Mouse (Mus musculus): Measurements from ENCODE around the gene Gnl1.
"Not testable (repeated sequence)": the region's sequence is repeated elsewhere in the genome, so short reads cannot be mapped to it uniquely, and the experiment has no call there.

Gene Gnl1

DNA sequence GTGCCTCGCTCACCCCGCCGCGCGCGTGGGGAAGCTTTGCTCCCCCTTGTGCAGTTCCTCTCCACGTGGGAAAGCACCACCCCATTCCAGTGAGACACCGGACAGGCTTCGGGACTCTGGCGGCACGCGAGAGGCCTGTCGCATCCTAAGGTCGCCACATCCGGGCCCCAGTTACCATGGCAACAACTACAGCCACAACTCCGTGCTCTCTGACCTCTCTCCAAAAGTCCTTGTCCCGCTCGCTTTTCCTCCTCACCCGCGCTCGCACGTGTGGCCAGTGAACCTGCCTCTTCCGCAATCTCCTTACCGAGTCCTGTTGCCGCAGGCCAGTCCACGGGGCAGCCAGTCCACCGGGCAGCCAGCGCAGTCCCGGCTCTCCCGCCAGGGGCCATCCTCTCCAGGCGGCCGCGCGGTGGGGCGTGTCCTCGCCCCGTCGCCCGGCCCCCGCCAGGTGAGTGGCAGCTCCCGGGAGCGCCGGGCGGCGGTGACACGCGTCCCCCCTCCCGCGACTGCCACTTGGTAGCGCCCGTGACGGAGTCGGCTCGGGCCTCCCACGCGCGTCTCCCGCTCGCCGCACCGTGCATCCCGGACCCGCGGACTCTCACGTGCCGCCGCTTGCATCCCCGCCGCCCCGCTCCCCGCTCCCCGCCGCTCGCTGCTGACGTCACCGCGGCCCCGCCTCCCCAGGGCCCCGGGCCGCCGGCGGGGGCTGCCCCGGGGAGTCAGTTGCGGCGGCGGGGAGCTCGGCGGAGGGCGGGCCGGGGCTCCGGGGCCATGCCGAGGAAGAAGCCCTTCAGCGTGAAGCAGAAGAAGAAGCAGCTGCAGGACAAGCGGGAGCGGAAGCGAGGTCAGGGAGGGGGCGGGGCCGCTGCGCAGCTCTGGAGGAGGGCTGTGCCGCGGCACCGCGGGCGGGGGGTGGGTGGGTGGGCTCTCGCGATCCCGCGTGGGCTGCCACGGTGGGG lies at the start of gene Gnl1, which contains the start of gene Prr3:
TSS of gene Gnl1 (plus strand) at position 451 of the 962 bp plus-strand sequence.
TSS of gene Prr3 (minus strand) at position 836 of the 962 bp plus-strand sequence.
- in situ Hi-C loops (cut with MseI, MboI) = no loop called here

GRCm38 (mm10) chr17:35930627-35931026 lies 49.0 kb upstream of the Gnl1 start:
- in situ Hi-C loops (cut with MseI, MboI) = no loop called here

- in situ Hi-C loops (cut with MseI, MboI) = no loop called here
Measured at GRCm38 (mm10) chr17:35932608-35933007, 47.0 kb upstream of the Gnl1 start.

GRCm38 (mm10) chr17:35935763-35936162 lies 43.9 kb upstream of the Gnl1 start:
- in situ Hi-C loops (cut with MseI, MboI) = loop anchor here (5.0 kb wide), 1 partner anchor 57 kb away; no protein-coding TSS in a partner anchor

DNA sequence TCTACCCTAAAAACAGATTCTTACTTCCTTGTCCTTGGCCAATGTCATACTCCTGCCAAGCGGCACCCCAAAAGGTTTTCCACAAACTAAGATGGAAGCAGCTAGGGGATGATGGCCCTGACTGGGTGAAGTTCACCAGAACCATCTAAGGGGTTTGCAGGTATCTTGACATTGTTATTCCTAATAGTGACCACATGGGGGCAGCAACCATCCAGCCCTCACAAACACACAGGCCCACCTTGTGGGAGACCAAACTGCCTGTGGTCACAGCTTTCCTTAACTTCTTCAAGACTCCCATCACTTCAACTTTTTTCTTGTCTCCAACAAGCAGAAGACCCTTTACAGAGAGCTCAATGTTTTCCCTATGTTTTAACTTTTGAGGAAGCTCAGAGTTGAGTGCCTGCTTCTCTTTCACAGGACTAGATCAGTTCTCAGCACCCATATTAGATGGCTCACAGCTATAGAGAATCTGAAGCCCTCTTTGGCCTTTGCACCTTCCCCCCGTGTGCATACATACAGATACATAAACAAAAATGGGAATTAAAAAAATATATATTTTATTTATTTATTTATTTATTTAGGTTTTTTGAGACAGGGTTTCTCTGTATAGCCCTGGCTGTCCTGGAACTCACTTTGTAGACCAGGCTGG lies 41.8 kb upstream of the Gnl1 start:
- in situ Hi-C loops (cut with MseI, MboI) = loop anchor here (5.0 kb wide), 1 partner anchor 54 kb away; no protein-coding TSS in a partner anchor

DNA sequence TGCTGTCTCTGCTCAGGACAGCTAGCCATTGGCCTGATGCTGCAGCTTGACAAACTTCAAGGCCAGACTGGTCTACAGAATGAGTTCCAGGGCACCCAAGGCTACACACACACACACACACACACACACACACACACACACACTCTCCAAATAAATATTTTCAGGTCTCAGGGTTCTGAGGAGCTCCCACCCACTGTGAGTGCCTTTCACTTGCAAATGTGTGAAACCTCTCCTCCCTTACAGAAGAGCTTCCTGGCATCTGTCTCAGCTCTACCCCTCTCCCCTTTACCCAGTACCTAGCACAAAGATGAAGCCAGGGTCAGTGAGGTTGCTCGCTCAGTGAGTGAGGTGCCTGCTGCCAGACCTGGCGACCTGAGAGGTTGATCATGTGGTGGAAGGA lies 40.5 kb upstream of the Gnl1 start:
- in situ Hi-C loops (cut with MseI, MboI) = loop anchor here (5.0 kb wide), 1 partner anchor 53 kb away; no protein-coding TSS in a partner anchor

DNA sequence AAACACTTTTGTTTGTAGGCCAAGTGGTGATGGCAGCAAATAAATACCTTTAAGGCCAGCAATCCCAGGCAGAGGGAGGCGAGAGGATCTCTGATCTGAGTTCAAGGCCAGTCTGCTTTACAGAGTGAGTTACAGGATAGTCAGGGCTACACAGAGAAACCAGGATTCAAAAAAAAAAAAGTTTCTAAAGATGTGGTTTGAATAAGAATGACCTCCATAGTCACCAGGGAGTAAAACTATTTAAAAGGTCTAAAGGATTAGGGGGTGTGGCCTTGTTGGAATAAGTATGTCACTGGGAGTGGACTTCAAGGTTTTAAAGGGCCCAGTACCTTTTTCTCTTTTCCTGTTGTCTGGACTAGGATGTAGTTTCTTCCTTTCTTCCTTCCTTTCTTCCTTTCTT lies 39.7 kb upstream of the Gnl1 start:
- in situ Hi-C loops (cut with MseI, MboI) = loop anchor here (5.0 kb wide), 1 partner anchor 52 kb away; no protein-coding TSS in a partner anchor

DNA sequence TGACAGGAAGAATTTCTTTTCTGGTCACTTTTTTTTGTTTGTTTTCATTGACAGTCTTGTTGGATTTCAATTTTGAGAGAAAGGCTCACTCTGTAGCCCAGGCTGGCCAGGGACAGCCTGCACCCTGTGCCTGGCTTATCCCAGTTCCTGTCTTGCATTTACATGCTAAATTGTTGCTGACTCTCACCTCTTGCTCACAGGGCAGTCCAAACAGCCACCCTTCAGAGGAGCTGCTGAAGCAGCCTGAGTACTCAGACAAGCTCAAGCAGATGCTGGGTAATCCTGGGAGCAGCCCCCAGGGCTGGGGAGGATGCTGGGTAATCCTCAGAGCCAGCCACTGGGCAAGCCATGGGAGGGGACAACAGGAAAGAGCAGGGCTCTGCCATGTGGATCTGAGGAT lies 28.7 kb upstream of the Gnl1 start:
- in situ Hi-C loops (cut with MseI, MboI) = not testable (repeated sequence)

GRCm38 (mm10) chr17:35952559-35952958 lies 27.1 kb upstream of the Gnl1 start:
- in situ Hi-C loops (cut with MseI, MboI) = not testable (repeated sequence)

DNA sequence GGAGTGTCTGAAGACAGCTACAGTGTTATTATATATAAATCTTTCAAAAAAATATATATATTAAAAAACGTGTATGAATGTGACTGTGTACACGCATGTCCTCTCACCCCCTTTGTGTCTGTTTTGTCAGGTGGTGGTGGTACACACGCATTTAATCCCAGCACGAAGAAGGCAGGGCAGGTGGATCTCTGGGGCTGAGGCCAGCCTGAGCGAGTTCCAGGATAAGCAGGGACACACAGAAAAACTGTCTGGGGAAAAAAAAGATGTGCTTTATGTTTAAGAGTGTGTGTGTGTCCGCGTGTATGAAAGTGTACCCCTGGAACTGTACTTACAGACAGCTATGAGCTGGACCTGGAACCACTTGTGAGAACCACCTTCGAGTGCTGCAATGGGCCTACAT lies 25.0 kb upstream of the Gnl1 start:
- in situ Hi-C loops (cut with MseI, MboI) = no loop called here

DNA sequence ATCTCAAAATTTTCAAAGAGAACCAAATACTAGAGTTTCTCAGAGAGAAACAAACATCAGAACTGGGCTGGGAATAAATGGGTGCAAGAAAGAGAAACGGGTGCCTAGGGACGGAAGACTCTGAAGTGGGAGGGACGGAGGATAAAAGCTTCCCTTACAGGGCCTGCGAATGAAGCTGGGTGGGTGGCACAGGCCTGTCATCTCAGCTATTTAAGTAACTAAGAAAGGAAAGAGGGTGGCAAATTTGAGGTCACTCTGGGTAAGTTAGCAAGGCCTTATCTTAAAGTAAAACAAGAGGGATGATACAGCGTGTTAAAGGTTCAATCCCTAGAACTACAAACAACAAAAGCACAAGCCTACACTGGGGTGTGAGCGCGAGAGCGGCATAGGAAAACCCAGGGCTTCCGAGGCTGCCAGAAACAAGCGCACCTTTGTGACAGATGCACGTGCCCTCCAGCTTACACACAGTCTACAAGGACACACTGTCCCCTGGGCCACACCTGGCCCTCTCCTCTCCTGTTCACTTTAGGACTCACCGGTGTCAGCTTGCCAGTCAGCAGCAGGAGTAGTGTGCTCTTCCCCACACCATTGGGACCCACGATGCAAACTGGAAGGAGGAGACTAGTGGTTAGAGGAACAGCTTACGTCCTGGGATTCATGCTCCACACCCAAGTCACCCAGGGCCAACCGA lies 21.0 kb upstream of the Gnl1 start:
- in situ Hi-C loops (cut with MseI, MboI) = no loop called here

- in situ Hi-C loops (cut with MseI, MboI) = no loop called here
Measured at GRCm38 (mm10) chr17:35963279-35963678, 16.4 kb upstream of the Gnl1 start.

DNA sequence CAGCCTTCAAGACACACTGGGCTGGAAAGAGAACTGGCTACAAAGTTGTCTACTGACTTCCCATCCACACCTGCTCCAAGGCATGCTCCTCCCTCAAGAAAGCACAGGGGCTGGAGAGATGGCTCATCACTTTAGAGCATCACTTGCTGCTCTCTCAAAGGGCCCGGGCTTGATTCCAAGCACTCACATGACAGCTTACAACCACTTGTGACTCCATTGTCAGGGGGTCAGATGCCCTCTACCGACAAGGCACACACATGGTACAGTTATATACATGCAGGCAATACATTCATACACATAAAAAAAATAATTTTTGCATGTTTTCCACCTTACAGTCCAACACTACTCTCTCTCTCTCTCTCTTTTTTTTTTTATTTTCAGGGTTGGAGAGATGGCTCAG lies 12.0 kb upstream of the Gnl1 start:
- in situ Hi-C loops (cut with MseI, MboI) = no loop called here

GRCm38 (mm10) chr17:35969418-35970389 lies 9.9 kb upstream of the Gnl1 start, which contains the start of gene Abcf1:
Gene Abcf1 (minus strand): TSS chr17:35969761.
- in situ Hi-C loops (cut with MseI, MboI) = no loop called here

DNA sequence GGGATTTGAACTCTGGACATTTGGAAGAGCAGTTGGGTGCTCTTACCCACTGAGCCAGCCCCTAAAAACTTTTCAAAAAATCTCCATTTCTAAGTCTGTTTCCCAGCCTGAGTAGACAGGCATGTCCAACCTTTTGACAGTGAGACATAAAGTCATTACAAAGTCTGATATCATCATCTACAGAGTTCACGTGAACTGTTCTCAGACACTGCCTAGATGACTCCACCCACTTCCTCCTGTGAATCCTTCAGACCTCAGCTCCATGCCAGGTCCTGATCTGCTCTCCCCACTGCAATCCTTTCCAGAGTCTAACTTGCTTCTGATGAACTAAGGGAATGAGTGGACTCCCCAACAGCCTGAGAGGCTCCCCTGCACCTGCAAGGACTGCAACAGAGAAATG lies 7.5 kb upstream of the Gnl1 start:
- in situ Hi-C loops (cut with MseI, MboI) = no loop called here

DNA sequence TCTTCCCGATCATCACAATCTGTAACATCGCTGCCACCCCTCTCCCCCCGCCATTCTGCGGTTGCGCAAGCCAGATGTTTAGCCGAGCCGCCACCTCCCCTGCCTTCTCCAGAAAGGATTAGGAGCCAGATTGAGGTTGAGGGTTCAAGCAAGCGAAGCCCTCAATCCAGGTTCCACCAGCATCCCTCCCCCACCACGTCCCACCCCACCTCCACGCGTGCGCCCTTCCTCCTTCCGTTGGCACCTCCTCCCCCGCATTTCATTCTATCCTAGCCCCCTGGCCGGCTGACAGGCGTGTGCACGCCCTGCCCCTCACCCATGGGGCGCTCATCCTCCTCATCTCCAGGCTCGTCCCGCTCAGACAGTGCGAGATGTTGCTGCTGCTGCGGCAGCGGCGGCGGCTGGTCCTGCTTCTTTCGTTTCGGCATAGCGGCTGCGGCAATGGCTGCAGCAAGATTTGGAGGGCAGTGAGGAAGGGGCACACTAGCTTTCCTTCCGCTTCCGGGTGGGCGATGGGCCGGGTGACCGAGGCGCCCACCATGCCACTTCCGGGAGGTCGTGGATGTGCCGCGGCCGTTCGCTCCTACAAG lies 745 bp upstream of the Gnl1 start:
- in situ Hi-C loops (cut with MseI, MboI) = no loop called here

- in situ Hi-C loops (cut with MseI, MboI) = no loop called here
Measured at GRCm38 (mm10) chr17:35980363-35980754, 708 bp downstream of the Gnl1 start.

DNA sequence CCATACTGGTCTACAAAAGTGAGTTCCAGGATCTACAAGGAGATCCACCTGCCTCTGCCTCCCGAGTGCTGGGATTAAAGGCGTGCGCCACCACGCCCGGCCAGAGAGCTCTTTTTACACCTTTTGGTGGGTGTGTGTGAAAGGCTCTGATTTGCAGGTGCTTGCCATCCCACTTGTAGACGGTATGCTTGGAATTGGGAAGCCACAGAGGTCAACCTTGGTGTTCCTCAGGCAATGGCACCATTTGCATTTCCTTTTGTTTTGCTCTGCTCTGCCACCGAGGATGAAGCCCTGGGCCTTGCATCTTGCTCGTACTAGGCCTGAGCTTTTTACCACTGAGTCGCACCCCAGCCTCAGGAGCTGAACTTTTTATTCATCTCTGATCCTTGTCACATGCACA lies 2.1 kb downstream of the Gnl1 start:
- in situ Hi-C loops (cut with MseI, MboI) = no loop called here

DNA sequence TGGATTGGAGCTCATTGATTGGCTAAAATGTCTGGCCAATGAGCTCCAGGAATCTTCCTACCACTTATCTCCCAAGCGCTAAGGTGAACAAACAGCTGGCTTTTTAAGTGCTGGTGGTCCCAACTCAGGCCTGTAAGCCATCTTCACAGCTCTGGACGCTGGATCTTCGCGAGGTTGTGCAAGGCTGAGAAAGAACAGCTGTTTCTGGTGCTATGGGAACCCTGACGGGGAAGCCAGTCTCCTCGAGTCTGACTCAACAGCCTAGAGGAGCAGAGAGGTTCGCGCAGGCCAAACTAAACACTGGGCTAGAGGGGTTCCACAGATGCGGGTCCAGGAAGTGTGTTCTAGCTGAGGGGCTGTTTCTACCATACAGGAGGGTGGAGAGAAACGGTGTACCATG lies 12.1 kb downstream of the Gnl1 start:
- in situ Hi-C loops (cut with MseI, MboI) = loop anchor here (5.0 kb wide), 1 partner anchor 54 kb away; no protein-coding TSS in a partner anchor

- in situ Hi-C loops (cut with MseI, MboI) = loop anchor here (5.0 kb wide), 1 partner anchor 56 kb away; no protein-coding TSS in a partner anchor
Measured at GRCm38 (mm10) chr17:35993675-35994074, 14.0 kb downstream of the Gnl1 start.

Measured in mouse trophoblast stem cell (cell line).